Mouse (Mus musculus): Measurements from ENCODE around the gene Mesp1.

GRCm38 (mm10) chr7:79813409-79813808 lies 19.8 kb upstream of the Mesp1 start:
- TF ChIP-seq GATA1 (IDR thresholded peaks at IDR 0.05; ENCODE audit: low read length) (no peak), TAL1 (IDR thresholded peaks at IDR 0.05; ENCODE audit: low read length) (no peak)

Measured in erythroblast, embryonic 14.5 days (primary cell).